Mouse (Mus musculus): Measurements from ENCODE around the gene Clpb. TPM values are rescaled to one million over a fixed set of nuclear protein-coding genes. Genes with fewer than 3 reads are reported as not detected.

Clpb gene
- total RNA-seq, 2 experiments from 2014 or later = 61.6 to 69.5 TPM

DNA sequence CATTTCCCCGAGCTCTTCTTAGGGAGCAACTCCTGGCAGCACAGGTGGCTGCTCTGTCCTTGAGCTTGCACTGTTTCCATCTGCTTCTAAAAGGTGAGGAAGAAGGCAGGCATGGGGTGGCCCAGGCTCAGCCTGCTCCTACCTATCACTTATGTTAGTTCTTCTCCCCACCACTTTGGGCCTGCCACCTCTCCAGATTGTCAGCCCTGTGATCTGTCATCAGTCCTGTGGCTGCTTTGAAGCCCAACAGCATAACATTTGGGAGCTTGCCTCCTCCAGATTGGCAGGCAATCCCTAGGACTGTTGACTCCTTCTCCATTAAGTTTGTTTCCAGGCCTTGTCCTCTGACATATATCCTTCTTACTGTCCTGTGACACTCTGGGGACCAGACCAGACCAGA lies 108.2 kb downstream of the Clpb start:
- no peak for DNase-seq

DNA sequence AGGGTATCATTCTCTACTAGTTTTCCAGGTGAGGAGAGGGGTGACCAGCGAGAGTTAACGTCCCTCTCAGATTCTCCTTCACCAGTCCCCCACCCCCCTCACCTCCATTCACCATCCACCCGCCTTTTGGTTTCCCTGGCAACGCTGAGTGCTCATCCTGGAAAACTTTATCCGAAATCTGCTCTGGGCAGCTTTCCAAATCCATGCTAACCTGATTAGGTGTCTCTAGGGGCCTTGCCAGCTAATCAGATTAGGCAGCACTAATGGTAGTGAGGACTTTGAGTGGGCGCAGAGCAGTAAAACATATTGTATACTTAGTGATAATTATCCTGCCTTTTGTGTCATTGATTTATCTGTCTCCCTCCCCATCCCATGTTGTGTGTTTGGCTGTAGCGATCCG lies 109.3 kb downstream of the Clpb start:
- intact Hi-C loops (cut with DNase I) = no loop called here
- no peak for DNase-seq

More for the DNA sequence above, 108.2 kb downstream of the Clpb start:
- intact Hi-C loops (cut with DNase I) = no loop called here

DNA sequence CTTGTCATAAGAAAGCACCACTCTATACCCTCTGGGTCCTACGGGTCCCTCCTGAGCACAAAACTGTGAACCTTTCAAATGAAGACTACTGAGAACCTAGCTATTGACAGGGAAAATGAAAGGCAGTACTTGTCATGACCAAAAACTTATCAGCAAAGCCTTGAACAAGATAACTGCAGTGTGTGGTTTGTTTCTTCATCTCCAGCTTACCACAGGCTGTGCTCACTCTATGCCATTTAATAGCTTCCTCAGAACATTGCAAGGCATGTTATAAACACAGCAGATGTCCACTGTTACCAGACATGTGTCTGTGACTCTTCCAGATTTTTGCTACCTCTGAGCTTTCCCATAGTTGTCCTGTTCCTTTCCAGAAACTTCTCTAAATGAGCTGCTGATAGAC lies 113.6 kb downstream of the Clpb start:
- no peak for DNase-seq
- intact Hi-C loops (cut with DNase I) = no loop called here

DNA sequence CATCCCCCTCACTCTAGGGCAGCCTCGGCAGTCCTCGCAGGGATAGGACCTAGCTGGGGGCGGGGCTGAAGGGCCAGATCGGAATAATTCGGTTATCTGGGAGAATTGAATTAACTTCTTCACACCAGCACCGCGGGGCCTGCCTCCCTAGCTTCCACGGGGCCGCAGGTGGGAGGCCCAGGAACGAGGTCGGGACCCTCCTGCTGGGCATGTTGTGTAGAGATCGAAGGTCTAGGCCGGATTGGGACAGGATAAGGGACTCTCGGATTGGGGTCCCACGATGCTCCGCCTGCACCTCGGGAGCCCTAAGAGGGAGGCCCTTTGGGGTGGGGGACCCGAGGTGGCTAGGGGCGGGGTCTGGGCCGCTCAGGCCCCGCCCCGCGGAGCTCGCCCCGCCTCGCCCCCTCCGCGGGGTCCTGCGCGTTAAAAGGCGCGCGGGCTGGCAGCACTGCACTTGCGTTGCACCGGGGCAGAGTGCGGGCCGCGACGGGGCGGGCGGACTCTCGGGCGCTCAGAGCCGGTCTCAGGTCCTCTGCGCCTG lies 154.5 kb downstream of the Clpb start, which contains the start of gene Phox2a:
TSS of gene Phox2a (plus strand) at position 453 of the 541 bp plus-strand sequence.
- intact Hi-C loops (cut with DNase I) = no loop called here
- DNase-seq = no peak

DNA sequence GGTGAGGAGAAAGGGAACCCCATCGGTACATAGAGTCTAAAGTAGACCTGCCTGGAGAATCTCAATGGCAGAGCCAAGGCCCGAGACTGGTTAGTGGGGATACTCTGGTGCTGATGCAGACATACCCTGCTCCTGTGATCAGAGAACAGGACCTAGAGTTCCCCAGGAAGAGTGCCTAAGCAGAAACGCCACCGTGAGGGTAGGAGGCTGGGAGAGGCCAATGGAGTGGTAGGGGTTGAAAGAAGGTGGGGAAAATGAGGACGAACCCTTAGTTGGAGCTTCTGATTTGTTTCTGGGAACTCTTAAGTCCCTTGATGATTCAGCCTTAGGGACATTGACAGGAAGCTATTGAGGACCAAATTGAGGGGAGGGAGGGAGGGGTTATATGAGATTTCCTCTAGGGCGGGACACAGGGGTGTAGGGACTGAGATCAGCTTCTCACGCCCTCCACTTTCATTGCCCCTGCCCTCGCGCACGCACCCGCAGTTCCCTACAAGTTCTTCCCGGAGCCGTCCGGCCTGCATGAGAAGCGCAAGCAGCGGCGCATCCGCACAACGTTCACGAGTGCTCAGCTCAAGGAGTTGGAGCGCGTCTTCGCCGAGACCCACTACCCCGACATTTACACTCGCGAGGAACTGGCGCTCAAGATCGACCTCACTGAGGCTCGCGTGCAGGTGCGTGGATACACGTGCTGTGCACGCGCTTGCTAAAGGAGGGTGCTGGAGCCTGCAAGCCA lies 157.0 kb downstream of the Clpb start:
- intact Hi-C loops (cut with DNase I) = no loop called here
- DNase-seq = no peak

DNA sequence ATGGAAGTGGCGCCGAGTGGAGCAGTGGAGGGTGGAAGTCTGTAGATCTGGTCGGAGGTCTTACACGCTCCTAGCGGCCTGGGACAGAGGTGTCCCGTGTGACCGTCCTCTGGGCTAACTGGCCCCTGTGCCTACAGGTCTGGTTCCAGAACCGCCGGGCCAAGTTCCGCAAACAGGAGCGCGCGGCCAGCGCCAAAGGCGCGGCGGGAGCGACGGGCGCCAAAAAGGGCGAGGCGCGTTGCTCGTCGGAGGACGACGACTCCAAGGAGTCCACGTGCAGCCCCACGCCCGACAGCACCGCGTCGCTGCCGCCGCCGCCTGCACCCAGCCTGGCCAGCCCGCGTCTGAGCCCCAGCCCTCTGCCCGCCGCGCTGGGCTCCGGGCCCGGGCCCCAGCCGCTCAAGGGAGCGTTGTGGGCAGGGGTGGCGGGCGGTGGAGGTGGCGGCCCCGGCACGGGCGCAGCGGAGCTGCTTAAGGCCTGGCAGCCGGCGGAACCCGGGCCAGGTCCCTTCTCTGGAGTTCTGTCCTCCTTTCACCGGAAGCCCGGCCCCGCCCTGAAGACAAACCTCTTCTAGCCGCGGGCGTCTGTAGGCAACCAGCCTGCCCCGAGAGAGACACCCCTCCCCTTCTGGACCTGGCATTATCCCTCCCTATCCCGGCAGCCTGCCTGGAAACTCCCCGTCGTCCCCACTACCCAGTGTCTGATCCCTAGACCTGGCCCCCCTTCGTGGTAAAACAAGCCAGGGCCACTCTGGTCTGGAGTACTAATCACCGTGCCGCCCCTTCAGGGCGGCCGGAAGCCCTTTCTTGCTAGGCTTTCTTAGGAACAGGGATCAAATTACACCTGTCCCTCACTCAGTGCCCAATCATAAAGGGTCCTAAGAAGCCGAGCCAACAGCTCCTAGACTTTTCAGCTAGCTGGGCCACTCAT lies 158.4 kb downstream of the Clpb start:
- DNase-seq = peak; percentile 64 to 74
- intact Hi-C loops (cut with DNase I) = no loop called here

DNA sequence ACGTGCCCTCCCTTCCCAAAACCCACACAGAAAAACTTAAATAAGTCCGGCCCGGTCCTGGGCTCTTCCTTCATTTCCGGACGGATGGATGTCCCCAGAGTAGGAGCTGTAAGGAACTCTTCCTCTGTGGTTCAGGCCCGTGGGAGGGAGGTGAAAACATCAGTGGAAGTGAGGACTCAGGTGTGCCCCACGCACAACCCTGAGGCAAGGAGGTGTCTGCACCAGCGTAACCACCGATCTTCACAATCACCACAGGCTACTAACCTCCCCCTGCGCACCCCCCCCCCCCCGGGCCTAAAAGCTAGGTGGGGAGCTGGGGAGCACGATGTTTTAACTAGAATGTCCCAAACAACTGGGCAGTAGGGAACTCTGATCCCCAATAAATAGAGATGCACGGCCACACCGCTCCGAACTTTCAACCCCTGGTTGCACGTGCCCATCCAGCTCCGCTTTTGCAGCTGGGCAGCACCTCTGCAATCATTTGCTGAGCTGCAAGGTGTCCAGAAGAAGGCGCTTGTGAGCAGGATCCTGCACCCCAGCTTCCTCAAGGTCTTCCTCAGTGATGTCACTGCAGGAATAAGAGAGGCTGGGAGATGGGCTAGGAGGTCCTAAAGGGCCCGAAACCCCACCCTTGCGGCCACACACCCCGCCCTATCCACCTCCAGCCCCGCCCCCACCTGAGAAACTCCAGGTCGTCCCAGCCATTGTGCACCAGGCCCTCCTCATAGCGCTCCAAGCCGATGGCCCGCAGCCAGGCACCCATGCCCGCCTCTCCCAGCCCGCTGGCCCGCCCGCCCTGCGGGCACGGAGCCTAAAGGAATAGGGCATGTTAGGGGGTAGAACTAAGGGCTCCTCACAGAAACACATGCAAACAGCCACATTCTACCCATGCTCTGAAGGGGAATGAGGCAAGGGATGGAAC lies 159.7 kb downstream of the Clpb start:
- peak in 1 of 2 experiments; percentile 43 for DNase-seq
- intact Hi-C loops (cut with DNase I) = no loop called here

DNA sequence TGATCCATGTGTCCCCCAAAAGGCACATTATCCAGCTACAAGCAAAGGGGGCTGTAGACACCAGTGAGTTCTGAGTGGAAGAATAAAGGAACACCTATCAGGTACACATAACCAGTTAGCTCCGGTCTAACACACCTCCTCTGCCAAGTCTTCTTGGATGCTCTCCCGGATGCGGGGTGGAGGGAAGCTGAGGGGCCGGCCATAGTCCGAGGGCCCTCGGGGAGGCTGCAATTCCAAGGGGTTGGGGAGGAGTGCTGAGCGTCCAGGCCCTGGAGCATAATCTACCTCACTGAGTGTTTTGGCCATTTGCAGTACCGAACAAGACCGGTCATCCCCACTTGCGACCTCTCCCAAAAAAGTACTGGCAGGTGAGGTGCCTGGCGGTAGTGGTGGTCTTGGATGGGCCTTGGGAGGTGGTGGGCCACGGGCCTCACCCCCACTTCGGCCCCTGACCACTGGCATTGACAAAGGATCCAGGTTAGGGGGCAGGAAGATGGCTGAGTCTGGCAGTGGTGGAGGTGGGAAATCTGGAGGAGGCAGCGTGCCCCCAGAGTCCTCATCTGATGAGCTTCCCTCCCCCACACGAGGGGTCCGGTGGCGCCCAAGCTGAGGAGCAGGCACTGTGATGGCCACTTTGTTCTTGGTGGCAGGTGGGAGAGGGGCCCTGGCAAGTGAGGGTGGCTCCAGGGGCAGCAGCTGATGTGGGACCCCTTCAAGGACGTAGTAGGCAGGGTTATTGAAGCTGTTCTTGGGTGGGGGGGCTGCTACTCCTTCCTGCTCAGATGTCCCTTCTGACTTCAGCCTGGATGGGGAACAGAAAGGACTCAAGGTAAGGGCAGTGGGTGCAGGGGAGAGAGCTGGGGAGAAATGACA lies 160.6 kb downstream of the Clpb start:
- peak in 1 of 2 experiments; percentile 47 for DNase-seq
- intact Hi-C loops (cut with DNase I) = no loop called here

DNA sequence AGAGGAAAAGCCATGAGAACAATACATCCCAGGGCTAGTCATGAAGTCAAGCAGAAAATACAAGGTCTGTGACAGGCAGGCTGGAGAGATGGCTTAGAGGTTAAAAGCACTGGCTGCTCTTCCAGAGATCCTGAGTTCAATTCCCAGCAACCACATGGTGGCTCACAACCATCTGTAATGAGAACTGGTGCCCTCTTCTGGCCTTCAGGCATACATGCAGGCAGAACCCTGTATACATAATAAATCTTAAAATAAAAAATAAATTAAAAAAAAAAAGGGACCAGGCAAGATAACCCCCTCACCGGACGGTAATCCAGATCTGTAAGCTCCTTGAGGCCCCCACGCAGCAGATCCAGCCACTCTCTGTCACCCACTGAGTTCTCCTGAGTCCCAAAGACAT lies 166.9 kb downstream of the Clpb start:
- intact Hi-C loops (cut with DNase I) = no loop called here
- no peak for DNase-seq

DNA sequence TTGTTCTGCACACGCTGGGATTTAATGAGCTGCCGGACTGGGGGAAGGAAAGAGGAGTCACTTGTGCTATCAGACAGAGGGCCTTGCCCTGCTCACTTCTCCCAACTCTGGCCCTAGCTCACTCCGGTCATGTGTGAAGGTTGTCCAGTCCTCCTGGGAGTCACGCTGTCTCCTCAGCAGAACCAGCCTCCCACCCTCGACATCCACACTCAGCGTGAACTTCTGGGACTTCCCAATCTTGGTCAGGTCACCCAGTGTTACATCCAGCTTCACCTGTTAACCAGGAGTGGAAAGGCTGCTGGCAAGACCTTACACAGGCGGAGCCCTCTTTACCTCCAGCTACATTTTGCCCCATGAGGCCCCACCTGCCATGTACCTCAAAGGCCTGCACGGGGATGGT lies 168.0 kb downstream of the Clpb start:
- DNase-seq = no peak
- intact Hi-C loops (cut with DNase I) = loop anchor here (1.0 kb wide), 1 partner anchor 149 kb away; no protein-coding TSS in a partner anchor

DNA sequence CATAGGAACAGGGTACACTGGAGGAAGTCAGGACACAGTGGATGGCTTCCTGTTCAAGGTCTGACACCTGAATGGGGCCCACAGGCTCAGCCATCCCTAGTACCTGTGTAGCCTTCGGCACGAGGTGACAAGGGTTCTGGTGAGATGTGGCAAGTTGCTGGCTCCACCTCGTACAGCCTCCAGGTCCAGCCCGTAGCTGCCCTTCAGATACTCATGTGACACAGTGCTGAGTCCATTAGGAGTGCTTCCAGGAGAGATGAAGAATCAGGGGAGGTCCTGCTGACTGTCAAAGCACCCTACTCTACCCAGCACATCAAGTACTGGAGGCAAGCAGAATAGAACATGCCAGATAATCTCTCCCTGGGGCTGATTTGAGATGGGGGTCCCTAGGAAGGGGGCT lies 168.9 kb downstream of the Clpb start:
- no peak for DNase-seq
- intact Hi-C loops (cut with DNase I) = no loop called here

DNA sequence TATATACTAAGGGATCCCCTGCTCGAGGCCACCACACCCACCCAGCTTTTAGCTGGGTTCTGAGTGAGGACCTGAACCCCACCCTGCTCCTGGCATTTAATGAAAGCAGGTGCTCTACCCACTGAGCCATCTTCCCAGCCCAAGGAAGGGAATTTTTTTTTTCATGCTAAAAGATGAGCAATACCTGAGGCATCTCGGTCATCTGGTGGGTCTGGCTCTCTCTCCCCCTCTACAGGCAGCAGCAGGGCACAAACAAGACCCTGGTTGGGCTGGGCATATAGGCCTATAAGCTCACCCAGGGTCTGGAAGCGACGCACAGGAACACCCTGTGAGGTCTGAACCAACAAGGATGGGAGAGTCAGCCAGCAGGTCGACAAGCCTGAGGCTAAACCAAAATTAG lies 169.9 kb downstream of the Clpb start:
- intact Hi-C loops (cut with DNase I) = no loop called here
- no peak for DNase-seq

DNA sequence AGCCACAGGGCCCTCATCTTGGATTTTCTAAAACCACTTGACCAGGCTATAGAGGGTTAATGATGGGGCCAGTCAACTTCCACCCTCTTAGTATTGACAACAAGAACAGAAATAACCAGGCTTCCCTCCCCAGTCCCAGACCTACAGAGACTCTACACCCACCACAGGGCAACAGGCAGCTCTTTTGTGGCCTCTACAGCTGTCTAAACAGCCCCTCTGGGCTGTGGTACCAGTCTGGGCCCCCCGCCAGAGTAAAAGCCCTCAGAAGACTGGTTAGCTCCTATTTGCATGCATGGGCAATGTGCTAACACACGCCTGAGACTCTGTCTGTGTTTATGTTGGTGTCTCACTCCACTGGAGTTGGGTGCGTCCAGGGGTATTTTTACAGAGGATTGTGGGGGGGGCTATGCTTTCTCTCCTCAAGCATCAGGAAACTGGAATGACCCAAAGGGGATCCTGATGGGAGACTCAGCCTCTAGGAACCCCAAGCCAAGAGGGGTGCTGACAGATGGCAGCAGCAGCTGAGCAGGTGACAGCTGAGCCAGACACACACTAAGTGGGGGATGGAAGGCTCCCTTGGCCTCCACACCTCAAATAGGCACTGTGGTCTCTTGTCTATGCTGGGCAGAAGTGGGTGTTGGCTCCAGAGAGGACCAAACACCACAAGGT lies 170.6 kb downstream of the Clpb start:
- DNase-seq = no peak
- intact Hi-C loops (cut with DNase I) = no loop called here

DNA sequence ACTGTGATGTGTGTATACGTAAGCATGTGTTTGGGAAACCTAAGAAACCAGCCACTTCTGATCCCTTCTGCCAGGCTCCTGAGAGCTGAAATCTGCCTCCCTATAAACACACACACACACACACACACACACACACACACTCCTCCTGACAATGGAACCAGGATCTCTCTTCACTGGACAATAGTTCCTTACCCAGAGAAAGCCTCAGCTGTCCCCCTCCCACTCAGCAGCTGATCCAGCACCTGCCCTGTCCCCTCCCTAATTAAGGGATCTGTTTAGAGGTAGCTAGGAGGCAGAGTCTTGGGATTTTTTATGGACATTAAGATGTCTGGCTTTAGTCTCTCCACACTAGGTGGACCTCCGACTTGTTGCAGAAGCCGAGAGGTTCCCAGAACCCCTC lies 171.5 kb downstream of the Clpb start:
- DNase-seq = no peak
- intact Hi-C loops (cut with DNase I) = loop anchor here (5.0 kb wide), 1 partner anchor 62 kb away; no protein-coding TSS in a partner anchor

DNA sequence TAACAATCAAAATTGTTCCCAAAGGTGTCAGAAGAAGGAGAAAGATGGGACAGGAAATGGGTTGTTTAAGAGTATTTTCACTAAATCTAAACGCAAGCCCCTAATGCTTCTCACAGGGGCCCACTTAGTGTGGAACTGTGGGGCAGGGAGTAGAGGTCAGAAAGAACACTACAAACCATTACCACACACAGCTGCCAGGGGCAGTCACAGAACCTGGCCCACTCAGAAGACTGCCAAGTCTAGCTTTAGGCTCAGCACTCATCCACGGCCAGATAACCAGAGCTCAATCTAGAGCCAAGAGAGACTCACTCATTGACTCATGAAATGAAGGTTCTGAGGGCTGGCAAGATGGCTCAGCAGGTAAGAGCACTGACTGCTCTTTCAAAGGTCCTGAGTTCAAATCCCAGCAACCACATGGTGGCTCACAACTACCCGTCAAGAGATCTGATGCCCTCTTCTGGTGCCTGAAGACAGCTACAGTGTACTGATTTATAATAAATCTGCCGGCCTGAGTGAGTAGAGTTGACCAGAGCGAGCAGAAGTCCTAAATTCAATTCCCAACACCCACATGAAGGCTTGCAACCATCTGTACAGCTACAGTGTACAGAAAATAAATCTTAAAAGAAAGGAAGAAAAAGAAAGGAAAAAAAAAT lies 172.2 kb downstream of the Clpb start:
- DNase-seq = no peak

DNA sequence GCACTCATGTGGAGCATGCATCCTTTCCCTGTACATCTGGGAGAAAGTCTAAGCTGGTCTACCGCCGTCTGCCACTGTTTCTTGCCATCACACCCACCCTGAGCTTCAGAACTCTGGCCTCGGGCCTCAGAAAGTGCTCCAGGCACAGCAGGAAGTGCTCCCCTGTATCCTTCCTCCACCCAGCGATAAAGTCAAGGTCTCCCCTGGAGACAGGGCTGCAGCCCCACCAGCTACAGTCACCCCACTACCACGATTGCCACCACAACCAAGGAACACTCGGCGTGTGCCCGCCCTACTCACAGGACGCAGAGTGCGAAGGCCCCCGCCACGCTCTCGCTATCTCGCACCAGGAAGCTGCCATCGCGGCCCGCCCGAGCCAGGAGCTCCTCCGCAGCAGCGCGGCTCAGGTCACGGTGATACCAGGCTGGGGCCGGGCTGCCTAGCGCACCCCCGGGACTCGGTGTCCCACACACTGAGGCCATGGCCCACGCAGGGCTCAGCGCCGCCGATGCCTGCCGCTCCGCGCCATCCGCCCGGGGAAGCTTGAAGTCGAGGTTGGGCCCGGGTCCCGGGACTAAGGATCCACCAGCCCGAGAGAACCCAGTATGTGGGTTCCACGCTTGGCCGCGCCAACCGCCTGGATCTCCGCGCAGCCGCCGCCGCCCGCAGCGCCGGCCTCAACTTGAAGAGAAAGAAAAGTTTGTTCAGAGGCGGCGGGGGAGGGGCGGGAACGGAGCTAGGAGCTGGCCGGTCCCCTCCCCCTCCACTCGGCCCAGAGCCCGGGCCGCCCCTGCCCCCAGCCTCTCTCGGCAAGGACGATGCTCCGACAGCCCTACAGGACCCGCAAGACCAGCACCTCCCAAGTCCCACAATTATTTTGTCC lies 173.1 kb downstream of the Clpb start:
- peak; percentile 76 for DNase-seq
- intact Hi-C loops (cut with DNase I) = loop anchor here (5.0 kb wide), 1 partner anchor 61 kb away; no protein-coding TSS in a partner anchor

More for the DNA sequence above, 172.2 kb downstream of the Clpb start:
- intact Hi-C loops (cut with DNase I) = loop anchor here (5.0 kb wide), 1 partner anchor 62 kb away; no protein-coding TSS in a partner anchor

DNA sequence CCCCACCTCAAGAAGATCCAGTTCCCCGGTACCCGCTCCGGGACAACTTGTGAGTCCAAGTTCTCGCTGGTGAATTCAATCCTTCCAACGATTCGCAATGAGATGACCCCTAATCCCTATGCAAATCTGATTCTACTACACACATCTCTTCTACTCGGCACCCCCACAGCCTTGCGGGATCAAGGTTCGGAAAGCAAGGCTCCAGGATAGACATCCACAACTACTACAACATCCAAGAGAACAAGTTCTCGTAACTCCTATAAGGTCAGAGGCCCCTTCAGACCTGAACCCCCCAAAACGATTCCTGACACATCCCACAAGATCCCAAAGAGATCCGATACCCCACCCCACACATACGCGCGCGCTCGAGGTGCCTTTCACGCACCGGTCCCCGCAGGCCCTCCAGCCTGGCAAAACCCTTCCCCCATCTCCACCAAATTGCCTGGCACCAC lies 173.7 kb downstream of the Clpb start:
- intact Hi-C loops (cut with DNase I) = loop anchor here (5.0 kb wide), 1 partner anchor 60 kb away; no protein-coding TSS in a partner anchor
- no peak for DNase-seq

All from heart, postnatal 14 days (tissue).